ENCODE assay signal across 10 mouse cellular contexts in the genomic region with DNA sequence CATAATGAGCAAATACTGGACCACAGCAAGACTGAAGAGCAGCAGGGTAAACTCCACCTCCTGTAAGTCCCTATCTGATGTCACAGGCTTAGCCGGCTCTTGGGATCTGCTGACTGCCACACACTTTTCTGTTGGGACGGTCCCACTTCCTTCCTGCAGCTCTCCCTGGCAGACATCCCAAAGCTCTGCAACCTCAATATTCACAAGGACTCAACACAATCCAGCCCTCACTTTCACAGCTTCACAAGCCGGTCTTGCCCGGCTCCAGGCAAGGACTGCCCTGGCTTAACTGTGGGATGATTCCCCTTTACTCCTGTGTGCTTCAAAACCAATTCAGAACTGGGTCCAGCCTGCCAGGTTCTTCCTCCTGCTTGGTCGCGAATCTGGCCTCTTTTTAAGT. TPM values are rescaled to one million over a fixed set of nuclear protein-coding genes. Genes with fewer than 3 reads are reported as not detected.
A peak's percentile ranks its signal among the peaks of the same experiment; 100 is the strongest.
DNase-seq lines count a peak whose midpoint lies in the region; ATAC-seq and TF ChIP-seq lines count a peak whose summit lies in the region.
"Had no signal": no experiment of that assay in that cellular context is flagged by ENCODE, and none has a peak within 500 bp of the region (broad histone marks: within the 10 kb centered on the region; RNA-seq: fewer than 3 reads in every experiment).

No protein-coding gene starts in this region.

- 0 out of 2 replicates have a peak, but pooled peaks cover 4% of the 10 kb centered on the region for H3K4me1 ChIP-seq in midbrain, embryonic 14.5 days (ENCODE audit: control insufficient read depth, insufficient read depth, low read length)
- H3K4me1 ChIP-seq in midbrain, embryonic 13.5 days (replicated peaks) = peaks cover 12% of the 10 kb centered on the region
- peaks cover 20% of the 10 kb centered on the region for H3K4me1 ChIP-seq in heart, embryonic 10.5 days
- H3K4me1 ChIP-seq in limb, embryonic 14.5 days (ENCODE audit: control insufficient read depth, insufficient read depth, low read length) = peaks cover 10% of the 10 kb centered on the region
- 0 out of 2 replicates have a peak, but pooled peaks cover 2% of the 10 kb centered on the region for H3K4me1 ChIP-seq in stomach, postnatal 0 days (replicated peaks; ENCODE audit: control insufficient read depth, insufficient read depth)

- no peaks in the 10 kb centered on the region for H3K9me3 ChIP-seq in midbrain, embryonic 14.5 days (ENCODE audit: control insufficient read depth, low read length)
- H3K9me3 ChIP-seq in midbrain, embryonic 13.5 days = no peaks in the 10 kb centered on the region
- H3K9me3 ChIP-seq in heart, embryonic 10.5 days = no peaks in the 10 kb centered on the region
- no peaks in the 10 kb centered on the region for H3K9me3 ChIP-seq in limb, embryonic 14.5 days (ENCODE audit: control insufficient read depth, low read length)
- H3K9me3 ChIP-seq in stomach, postnatal 0 days (ENCODE audit: control insufficient read depth, low read length) = no peaks in the 10 kb centered on the region

- TF ChIP-seq EP300 in stomach, postnatal 0 days (optimal IDR thresholded peaks at IDR 0.05) = no peak

- no peak overlapping the region for H3K4me2 ChIP-seq in midbrain, embryonic 14.5 days (ENCODE audit: low read length)
- H3K4me2 ChIP-seq in midbrain, embryonic 13.5 days (replicated peaks) = no peak overlapping the region
- H3K4me2 ChIP-seq in limb, embryonic 14.5 days (replicated peaks; ENCODE audit: low read depth, low read length, severe bottlenecking) = no peak overlapping the region
- no peak overlapping the region for H3K4me2 ChIP-seq in stomach, postnatal 0 days (replicated peaks; ENCODE audit: low read depth)

- TF ChIP-seq CTCF in stomach, postnatal 0 days (IDR thresholded peaks at IDR 0.05; ENCODE audit: low read depth) = no peak

- H3K9ac ChIP-seq in midbrain, embryonic 14.5 days (replicated peaks; ENCODE audit: low read length) = no peak overlapping the region
- H3K9ac ChIP-seq in midbrain, embryonic 13.5 days (replicated peaks) = no peak overlapping the region
- H3K9ac ChIP-seq in limb, embryonic 14.5 days (ENCODE audit: low read depth, low read length, severe bottlenecking) = no peak overlapping the region
- H3K9ac ChIP-seq in stomach, postnatal 0 days (ENCODE audit: low read length) = 0 out of 2 replicates have a peak overlapping the region, but pooled peaks have one; percentile 3

- no peak for TF ChIP-seq POLR2A in limb, embryonic 14.5 days (IDR thresholded peaks at IDR 0.05; ENCODE audit: borderline replicate concordance, extremely low read depth, insufficient read depth, insufficient read length)

- ATAC-seq in midbrain, embryonic 14.5 days (ENCODE audit: low FRiP score, low TSS enrichment) = no peak
- ATAC-seq in midbrain, embryonic 13.5 days = no peak
- ATAC-seq in limb, embryonic 14.5 days (ENCODE audit: low FRiP score, low read depth) = no peak
- ATAC-seq in stomach, postnatal 0 days (ENCODE audit: low FRiP score, low TSS enrichment) = peak; percentile 32; the same call in 1 of the 2 replicates
- ATAC-seq: Patski had no signal

- peak; percentile 23 for DNase-seq in midbrain, embryonic 14.5 days
- no peak for DNase-seq in heart, embryonic 10.5 days (ENCODE audit: low spot score)
- peak; percentile 7 for DNase-seq in limb, embryonic 14.5 days (ENCODE audit: low spot score)
- DNase-seq in stomach, postnatal 0 days (ENCODE audit: low spot score) = peak; percentile 19
- no peak for DNase-seq in spleen, postnatal 36 days (ENCODE audit: low spot score in 2 of 2)
- DNase-seq in cerebellum, postnatal 36 days = no peak
- DNase-seq in ovary, postnatal 14 days (ENCODE audit: low spot score) = no peak

- no peaks in the 10 kb centered on the region for H3K36me3 ChIP-seq in midbrain, embryonic 14.5 days (ENCODE audit: control insufficient read depth, insufficient read depth, low read length)
- H3K36me3 ChIP-seq in midbrain, embryonic 13.5 days = no peaks in the 10 kb centered on the region
- H3K36me3 ChIP-seq in heart, embryonic 10.5 days = peaks cover 11% of the 10 kb centered on the region; the same call in 1 of the 2 replicates
- no peaks in the 10 kb centered on the region for H3K36me3 ChIP-seq in limb, embryonic 14.5 days (ENCODE audit: control insufficient read depth, insufficient read depth, low read length)
- H3K36me3 ChIP-seq in stomach, postnatal 0 days (ENCODE audit: control insufficient read depth, insufficient read depth, low read length) = no peaks in the 10 kb centered on the region

- no peak overlapping the region for H3K27ac ChIP-seq in midbrain, embryonic 14.5 days (replicated peaks; ENCODE audit: low read depth, low read length)
- H3K27ac ChIP-seq in midbrain, embryonic 13.5 days = no peak overlapping the region
- H3K27ac ChIP-seq in heart, embryonic 10.5 days = peak overlapping the region; percentile 67; the same call in 1 of the 2 replicates
- no peak overlapping the region for H3K27ac ChIP-seq in limb, embryonic 14.5 days (replicated peaks; ENCODE audit: low read depth, low read length)
- no peak overlapping the region for H3K27ac ChIP-seq in stomach, postnatal 0 days (replicated peaks)

- no peak overlapping the region for H3K4me3 ChIP-seq in midbrain, embryonic 14.5 days (replicated peaks; ENCODE audit: low read depth, low read length)
- no peak overlapping the region for H3K4me3 ChIP-seq in midbrain, embryonic 13.5 days (replicated peaks)
- H3K4me3 ChIP-seq in heart, embryonic 10.5 days = no peak overlapping the region
- H3K4me3 ChIP-seq in limb, embryonic 14.5 days (replicated peaks; ENCODE audit: low read length) = no peak overlapping the region
- no peak overlapping the region for H3K4me3 ChIP-seq in stomach, postnatal 0 days (ENCODE audit: low read depth, low read length)

- 15% methylated on average over 6 of the region's 6 CpGs for WGBS in midbrain, embryonic 14.5 days
- WGBS in midbrain, embryonic 13.5 days = 18% methylated on average over 6 of the region's 6 CpGs
- 26% methylated on average over 6 of the region's 6 CpGs for WGBS in heart, embryonic 10.5 days
- 28% methylated on average over 6 of the region's 6 CpGs for WGBS in limb, embryonic 14.5 days
- 23% methylated on average over 6 of the region's 6 CpGs for WGBS in stomach, postnatal 0 days

- H3K27me3 ChIP-seq in midbrain, embryonic 14.5 days (ENCODE audit: control insufficient read depth, insufficient read depth, low read length) = no peaks in the 10 kb centered on the region
- H3K27me3 ChIP-seq in midbrain, embryonic 13.5 days = no peaks in the 10 kb centered on the region
- no peaks in the 10 kb centered on the region for H3K27me3 ChIP-seq in heart, embryonic 10.5 days (ENCODE audit: insufficient read depth, poor library complexity, severe bottlenecking)
- no peaks in the 10 kb centered on the region for H3K27me3 ChIP-seq in limb, embryonic 14.5 days (ENCODE audit: control insufficient read depth, insufficient read depth, low read length)
- no peaks in the 10 kb centered on the region for H3K27me3 ChIP-seq in stomach, postnatal 0 days (ENCODE audit: control insufficient read depth, insufficient read depth, low read length)
- H3K27me3 ChIP-seq: Patski had no signal

RNA-seq across cellular contexts. Expression of gene Evi5, which starts 21.1 kb away (rescaled TPM):
- 40.5 and 44.3 TPM in 2 replicates for polyA plus RNA-seq in midbrain, embryonic 14.5 days (2014; fragmentation: Nextera tagmentation; extraction: Ambion mirVana)
- 40.8 and 44.3 TPM in 2 replicates for polyA plus RNA-seq in midbrain, embryonic 13.5 days (2015; fragmentation: Nextera tagmentation; extraction: Ambion mirVana)
- 43.3 and 53.9 TPM in 2 replicates for polyA plus RNA-seq in heart, embryonic 10.5 days (2016; fragmentation: Nextera tagmentation; extraction: Ambion mirVana)
- polyA plus RNA-seq in limb, embryonic 14.5 days (2012; rRNA removed) = 28.7 and 31.2 TPM in 2 replicates
- 60.2 and 70.8 TPM in 2 replicates for polyA plus RNA-seq in limb, embryonic 14.5 days (2014; fragmentation: Nextera tagmentation; extraction: Ambion mirVana)
- polyA plus RNA-seq in stomach, postnatal 0 days (2015; fragmentation: Nextera tagmentation; extraction: Ambion mirVana) = 39.5 and 39.7 TPM in 2 replicates

RNA-seq across cellular contexts. Expression of gene Ube2d2b, which starts 23.9 kb away (rescaled TPM):
- 0.18 and 0.33 TPM in 2 replicates for polyA plus RNA-seq in midbrain, embryonic 14.5 days (2014; fragmentation: Nextera tagmentation; extraction: Ambion mirVana)
- 0.12 TPM in 1 of 2 replicates, not detected in the other for polyA plus RNA-seq in midbrain, embryonic 13.5 days (2015; fragmentation: Nextera tagmentation; extraction: Ambion mirVana)
- polyA plus RNA-seq in heart, embryonic 10.5 days (2016; fragmentation: Nextera tagmentation; extraction: Ambion mirVana) = 0.20 and 0.25 TPM in 2 replicates
- not detected in 2 replicates for polyA plus RNA-seq in limb, embryonic 14.5 days (2012; rRNA removed)
- 0.15 TPM in 1 of 2 replicates, not detected in the other for polyA plus RNA-seq in limb, embryonic 14.5 days (2014; fragmentation: Nextera tagmentation; extraction: Ambion mirVana)
- not detected in 2 replicates for polyA plus RNA-seq in stomach, postnatal 0 days (2015; fragmentation: Nextera tagmentation; extraction: Ambion mirVana)
- polyA plus RNA-seq: frontal cortex, adult 2 months; Patski had no signal

RNA-seq across cellular contexts. Expression of gene Rpl5, which starts 46.5 kb away (rescaled TPM):
- polyA plus RNA-seq in midbrain, embryonic 14.5 days (2014; fragmentation: Nextera tagmentation; extraction: Ambion mirVana) = 69.8 and 74.8 TPM in 2 replicates
- 68.4 and 73.7 TPM in 2 replicates for polyA plus RNA-seq in midbrain, embryonic 13.5 days (2015; fragmentation: Nextera tagmentation; extraction: Ambion mirVana)
- polyA plus RNA-seq in heart, embryonic 10.5 days (2016; fragmentation: Nextera tagmentation; extraction: Ambion mirVana) = 61.9 and 78.8 TPM in 2 replicates
- polyA plus RNA-seq in limb, embryonic 14.5 days (2012; rRNA removed) = 257 and 273 TPM in 2 replicates
- 66.4 and 68.7 TPM in 2 replicates for polyA plus RNA-seq in limb, embryonic 14.5 days (2014; fragmentation: Nextera tagmentation; extraction: Ambion mirVana)
- polyA plus RNA-seq in stomach, postnatal 0 days (2015; fragmentation: Nextera tagmentation; extraction: Ambion mirVana) = 35.7 and 36.1 TPM in 2 replicates

Comparison
In these comparisons a context has a peak if more than half of its experiments do, and no peak if none do; other contexts are left out.
1. DNase-seq: peak in midbrain, embryonic 14.5 days (single experiment), limb, embryonic 14.5 days (single experiment) and stomach, postnatal 0 days (single experiment); none in heart, embryonic 10.5 days (single experiment), spleen, postnatal 36 days (0 of 2), cerebellum, postnatal 36 days (0 of 2) and ovary, postnatal 14 days (single experiment).